Mouse (Mus musculus) CH12.LX (cell line): ENCODE results near the gene Scn4a. TPM values are rescaled to one million over a fixed set of nuclear protein-coding genes. Genes with fewer than 3 reads are reported as not detected.

Source experiments
- DNase-seq: peaks from one replicate; pipeline ENCODE4 v3.0.0-alpha.2; 2013; ENCODE audit errors: extremely low read depth
- H3K27ac ChIP-seq: 2 replicates; pipeline ENCODE4 v1.5.1; 2012; ENCODE audit warnings: low read depth, mild to moderate bottlenecking, control low read depth, moderate library complexity; ENCODE audit not compliant: insufficient read depth
- H3K27me3 ChIP-seq: replicated peaks from 2 replicates; pipeline ENCODE3; 2012; ENCODE audit warnings: inconsistent platforms
- H3K36me3 ChIP-seq, 2 experiments: replicated peaks in 1 of 2; 2 replicates each; pipeline versions ENCODE3 to v1.6.1; 2012; ENCODE audit warnings: inconsistent platforms in 1 of 2, low read length in 1 of 2, mild to moderate bottlenecking in 1 of 2, mixed read lengths in 1 of 2, moderate library complexity in 1 of 2; ENCODE audit not compliant: control insufficient read depth in 1 of 2, insufficient read depth in 1 of 2
- H3K4me1 ChIP-seq, 2 experiments: 2 replicates each; pipeline ENCODE4 v1.6.1; 2012; ENCODE audit warnings: inconsistent platforms in 1 of 2, moderate library complexity in 1 of 2; ENCODE audit not compliant: insufficient read depth in 2 of 2, control insufficient read depth in 1 of 2
- H3K4me2 ChIP-seq: 2 replicates; pipeline ENCODE4 v1.6.1; 2012; ENCODE audit warnings: low read depth, mild to moderate bottlenecking, control low read depth; ENCODE audit not compliant: poor library complexity, insufficient read depth, severe bottlenecking
- H3K4me3 ChIP-seq, 3 experiments: fragments of 150-350 bp in 1 of 3; sonication (generic) in 1 of 3; replicated peaks in 1 of 3; 2 replicates each; pipeline versions ENCODE3 to v1.5.1; 2011 to 2012; ENCODE audit warnings: low read depth in 2 of 3, low read length in 2 of 3, mild to moderate bottlenecking in 2 of 3, moderate library complexity in 2 of 3, control low read depth in 1 of 3, improper control_type of control experiment in 1 of 3, inconsistent platforms in 1 of 3, mixed read lengths in 1 of 3; ENCODE audit not compliant: poor library complexity in 1 of 3
- H3K79me2 ChIP-seq: replicated peaks from 2 replicates; pipeline ENCODE4 v1.6.1; 2012; ENCODE audit warnings: mild to moderate bottlenecking, moderate library complexity; ENCODE audit not compliant: control insufficient read depth, poor library complexity, insufficient read depth, severe bottlenecking; ENCODE audit errors: extremely low read depth
- H3K9ac ChIP-seq: 2 replicates; pipeline ENCODE4 v1.6.1; 2012; ENCODE audit warnings: low read depth, mild to moderate bottlenecking, control low read depth, moderate library complexity; ENCODE audit not compliant: insufficient read depth
- H3K9me3 ChIP-seq: replicated peaks from 2 replicates; pipeline ENCODE3; 2012; ENCODE audit warnings: low read length, inconsistent platforms, mixed read lengths
- BHLHE40 ChIP-seq: IDR thresholded peaks from 2 replicates; pipeline ENCODE4 v1.6.1; 2011; ENCODE audit warnings: mild to moderate bottlenecking, low read depth, low read length, improper control_type of control experiment
- CHD1 ChIP-seq: IDR thresholded peaks from 2 replicates; pipeline ENCODE4 v1.6.1; 2012; ENCODE audit warnings: low read depth, low read length, improper control_type of control experiment, inconsistent platforms
- CHD2 ChIP-seq: IDR thresholded peaks from 2 replicates; pipeline ENCODE4 v1.6.1; 2011; ENCODE audit warnings: low read length, improper control_type of control experiment
- CTCF ChIP-seq, 2 experiments: IDR thresholded peaks in 1 of 2; conservative IDR thresholded peaks in 1 of 2; 2 replicates each; pipeline ENCODE4 v1.5.1; 2011 to 2012; ENCODE audit warnings: low read depth in 2 of 2, low read length in 2 of 2, improper control_type of control experiment in 1 of 2, inconsistent platforms in 1 of 2, mild to moderate bottlenecking in 1 of 2, moderate library complexity in 1 of 2
- E2F4 ChIP-seq: IDR thresholded peaks from 2 replicates; pipeline ENCODE4 v1.6.1; 2011; ENCODE audit warnings: low read depth, low read length, improper control_type of control experiment; ENCODE audit not compliant: insufficient replicate concordance
- ELF1 ChIP-seq: IDR thresholded peaks from 2 replicates; pipeline ENCODE4 v1.6.1; 2014; ENCODE audit warnings: low read depth, mild to moderate bottlenecking, inconsistent platforms, low read length, improper control_type of control experiment
- EP300 ChIP-seq: IDR thresholded peaks from 2 replicates; pipeline ENCODE4 v1.6.1; 2011; ENCODE audit warnings: low read length, improper control_type of control experiment
- HCFC1 ChIP-seq: IDR thresholded peaks from 2 replicates; pipeline ENCODE4 v1.6.1; 2012; ENCODE audit warnings: low read depth, mild to moderate bottlenecking, inconsistent platforms, low read length, improper control_type of control experiment
- IRF4 ChIP-seq: IDR thresholded peaks from 2 replicates; pipeline ENCODE4 v1.6.1; 2014; ENCODE audit warnings: low read depth, mild to moderate bottlenecking, inconsistent platforms, low read length, improper control_type of control experiment
- JUND ChIP-seq: conservative IDR thresholded peaks from 2 replicates; pipeline ENCODE4 v1.6.1; 2011; ENCODE audit warnings: low read depth, low read length, improper control_type of control experiment
- MAFK ChIP-seq: IDR thresholded peaks from 2 replicates; pipeline ENCODE4 v1.6.1; 2011; ENCODE audit warnings: low read length, improper control_type of control experiment; ENCODE audit not compliant: insufficient replicate concordance
- MAX ChIP-seq: IDR thresholded peaks from 2 replicates; pipeline ENCODE4 v1.6.1; 2011; ENCODE audit warnings: low read length, improper control_type of control experiment
- MEF2A ChIP-seq: IDR thresholded peaks from 2 replicates; pipeline ENCODE4 v1.6.1; 2014; ENCODE audit warnings: low read depth, mild to moderate bottlenecking, inconsistent platforms, low read length, improper control_type of control experiment, borderline replicate concordance
- MXI1 ChIP-seq: IDR thresholded peaks from 2 replicates; pipeline ENCODE4 v1.6.1; 2011; ENCODE audit warnings: mild to moderate bottlenecking, low read depth, low read length, improper control_type of control experiment
- MYC ChIP-seq: IDR thresholded peaks from 2 replicates; pipeline ENCODE4 v1.6.1; 2011; ENCODE audit warnings: low read depth, mild to moderate bottlenecking, improper control_type of control experiment, low read length
- NELFE ChIP-seq: IDR thresholded peaks from 2 replicates; pipeline ENCODE4 v1.6.1; 2011; ENCODE audit warnings: low read depth, low read length, improper control_type of control experiment
- PAX5 ChIP-seq: IDR thresholded peaks from 2 replicates; pipeline ENCODE4 v1.6.1; 2012; ENCODE audit warnings: low read length, inconsistent platforms, mixed read lengths
- POLR2A ChIP-seq: IDR thresholded peaks from 2 replicates; pipeline ENCODE4 v1.6.1; 2011; ENCODE audit warnings: low read depth, mild to moderate bottlenecking, improper control_type of control experiment, low read length
- RAD21 ChIP-seq: IDR thresholded peaks from 2 replicates; pipeline ENCODE4 v1.6.1; 2011; ENCODE audit warnings: low read depth, mild to moderate bottlenecking, low read length, improper control_type of control experiment, moderate library complexity
- RCOR1 ChIP-seq: conservative IDR thresholded peaks from 2 replicates; pipeline ENCODE4 v1.6.1; 2012; ENCODE audit warnings: low read depth, mild to moderate bottlenecking, inconsistent platforms, low read length, improper control_type of control experiment
- SIN3A ChIP-seq: IDR thresholded peaks from 2 replicates; pipeline ENCODE4 v1.6.1; 2012; ENCODE audit warnings: low read length, improper control_type of control experiment, inconsistent platforms
- TBP ChIP-seq: conservative IDR thresholded peaks from 2 replicates; pipeline ENCODE4 v1.6.1; 2011; ENCODE audit warnings: low read depth, low read length, improper control_type of control experiment
- TCF12 ChIP-seq: IDR thresholded peaks from 2 replicates; pipeline ENCODE4 v1.6.1; 2014; ENCODE audit warnings: low read depth, mild to moderate bottlenecking, inconsistent platforms, low read length, improper control_type of control experiment
- UBTF ChIP-seq: IDR thresholded peaks from 2 replicates; pipeline ENCODE4 v1.6.1; 2012; ENCODE audit warnings: low read depth, mild to moderate bottlenecking, inconsistent platforms, low read length, improper control_type of control experiment, moderate library complexity
- USF1 ChIP-seq: IDR thresholded peaks from 2 replicates; pipeline ENCODE4 v1.6.1; 2014; ENCODE audit warnings: low read depth, mild to moderate bottlenecking, inconsistent platforms, low read length, improper control_type of control experiment
- USF2 ChIP-seq: conservative IDR thresholded peaks from 2 replicates; pipeline ENCODE4 v1.6.1; 2011; ENCODE audit warnings: low read depth, low read length, improper control_type of control experiment
- ZC3H11A ChIP-seq: IDR thresholded peaks from 2 replicates; pipeline ENCODE4 v1.6.1; 2012; ENCODE audit warnings: low read depth, mild to moderate bottlenecking, inconsistent platforms, low read length, improper control_type of control experiment
- ZKSCAN1 ChIP-seq: IDR thresholded peaks from 2 replicates; pipeline ENCODE4 v1.6.1; 2012; ENCODE audit warnings: low read depth, inconsistent platforms, low read length, improper control_type of control experiment, borderline replicate concordance
- ZMIZ1 ChIP-seq: IDR thresholded peaks from 2 replicates; pipeline ENCODE4 v1.6.1; 2012; ENCODE audit warnings: low read depth, mild to moderate bottlenecking, inconsistent platforms, low read length, improper control_type of control experiment
- ZNF384 ChIP-seq: IDR thresholded peaks from 2 replicates; pipeline ENCODE4 v1.6.1; 2012; ENCODE audit warnings: low read depth, low read length, improper control_type of control experiment, inconsistent platforms
- dilution Hi-C: fragments of 300-500 bp; cut with MboI; formaldehyde crosslinking; loops from 2 replicates; pipeline ENCODE4 v1.14.3; 2020; ENCODE audit warnings: low sequenced_read_pairs; ENCODE audit not compliant: extremely low pct_unique_long_range_greater_than_20kb, extremely low pct_ligation_motif_present
- in situ Hi-C: fragments of 300-500 bp; cut with MboI; formaldehyde crosslinking; loops from 3 replicates; pipeline ENCODE4 v1.14.3; 2019; ENCODE audit warnings: low sequenced_read_pairs, low pct_ligation_motif_present, low pct_unique_long_range_greater_than_20kb, mixed read lengths
- polyA plus RNA-seq: library from polyadenylated mRNA; unstranded; fragments of >175 nt; gene quantifications from 2 replicates; pipeline ENCODE4 v1.2.1, GENCODE M21; 2012; ENCODE audit warnings: low read depth; ENCODE audit not compliant: insufficient read length
- total RNA-seq, 2 experiments: library from RNA; depleted of rRNA; stranded (reverse); fragments of 300-350 nt in 1 of 2; fragments of >200 nt in 1 of 2; gene quantifications; 2 replicates each; pipeline ENCODE4 v1.2.3; 2012 to 2014

Gene Scn4a
- total and polyA plus RNA-seq, 3 experiments, result 0.55 to 0.97 (median 0.64) TPM

DNA sequence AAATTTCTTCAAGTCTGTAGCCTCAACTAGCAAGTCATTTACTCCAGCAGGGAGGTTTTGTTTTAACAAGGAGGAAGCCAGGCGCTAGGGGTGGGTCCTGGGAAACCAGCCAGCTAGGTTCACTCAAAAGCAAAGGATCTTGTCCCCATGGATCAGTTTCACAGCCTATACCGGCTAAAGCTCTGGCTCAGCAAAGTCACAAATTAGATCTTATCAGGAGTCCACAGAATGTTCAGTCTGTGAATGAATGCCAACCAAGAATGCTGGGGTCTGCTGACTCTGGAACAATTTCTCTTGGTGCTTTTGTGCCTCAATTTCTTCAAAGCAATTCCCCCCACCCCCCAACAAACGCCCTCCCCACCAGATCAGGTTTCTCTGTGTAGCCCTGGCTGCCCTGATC lies 36.5 kb upstream of the Scn4a start:
- no peak for DNase-seq
- TF ChIP-seq JUND, result no peak
- TF ChIP-seq BHLHE40, result no peak
- no peak for TF ChIP-seq CHD2
- no peak for TF ChIP-seq NELFE
- no peak for TF ChIP-seq MAX
- TF ChIP-seq CTCF (conservative IDR thresholded peaks at IDR 0.05 in 1 of 2, IDR thresholded peaks at IDR 0.05 in 1 of 2; ENCODE audit: low read depth in 2 of 2, low read length in 2 of 2), result no peak
- no peak for TF ChIP-seq MYC
- TF ChIP-seq UBTF, result no peak
- TF ChIP-seq USF1, result no peak
- TF ChIP-seq ZMIZ1, result no peak
- no peak for TF ChIP-seq ZKSCAN1
- TF ChIP-seq TBP, result no peak

GRCm38 (mm10) chr11:106387791-106388216 lies 34.7 kb upstream of the Scn4a start, which contains the start of gene Icam2:
Icam2 (minus strand) TSS chr11:106388075.
- H3K4me1 ChIP-seq, result peaks cover 7 to 40% of the 10 kb centered on the region in 2 experiments; a peak in 3 of 4 replicates
- dilution Hi-C loops, result no loop called here
- peak within 1 kb of the TSS; percentile 91 for H3K27ac ChIP-seq
- no peaks in the 10 kb centered on the region for H3K27me3 ChIP-seq
- peak within 1 kb of the TSS; percentile 70 to 93 (median 90) for H3K4me3 ChIP-seq
- peak within 1 kb of the TSS; percentile 94 for H3K4me2 ChIP-seq
- DNase-seq, result peak; percentile 87
- no peaks in the 10 kb centered on the region; the same call in 1 of the 2 replicates for H3K79me2 ChIP-seq
- peak within 1 kb of the TSS; percentile 97 for H3K9ac ChIP-seq
- no peaks in the 10 kb centered on the region for H3K9me3 ChIP-seq
- in situ Hi-C loops, result no loop called here
- peaks cover 5 to 35% of the 10 kb centered on the region in 2 experiments for H3K36me3 ChIP-seq
- TF ChIP-seq PAX5, result no peak
- peak; percentile 35; the same call in 1 of the 2 replicates for TF ChIP-seq RCOR1
- no peak for TF ChIP-seq UBTF
- TF ChIP-seq ZMIZ1, result no peak
- TF ChIP-seq SIN3A, result peak; percentile 94
- peak; percentile 99 for TF ChIP-seq MYC
- no peak; the same call in none of the 2 replicates for TF ChIP-seq ELF1
- no peak for TF ChIP-seq CTCF (conservative IDR thresholded peaks at IDR 0.05 in 1 of 2, IDR thresholded peaks at IDR 0.05 in 1 of 2; ENCODE audit: low read depth in 2 of 2, low read length in 2 of 2)
- peak; percentile 86 for TF ChIP-seq TBP
- TF ChIP-seq USF2, result peak; percentile 89
- peak; percentile 97 for TF ChIP-seq BHLHE40
- TF ChIP-seq MXI1, result peak; percentile 93
- peak; percentile 48; the same call in 1 of the 2 replicates for TF ChIP-seq HCFC1
- TF ChIP-seq POLR2A, result peak; percentile 90
- no peak; the same call in 1 of the 2 replicates for TF ChIP-seq CHD1
- TF ChIP-seq ZNF384, result no peak
- TF ChIP-seq USF1, result peak; percentile 85
- TF ChIP-seq NELFE, result peak; percentile 85
- TF ChIP-seq E2F4, result no peak
- TF ChIP-seq EP300, result peak; percentile 60; the same call in 1 of the 2 replicates
- TF ChIP-seq ZC3H11A, result no peak
- TF ChIP-seq MEF2A, result 0 out of 2 replicates have a peak, but pooled peaks have one; percentile 36
- 0 out of 2 replicates have a peak, but pooled peaks have one; percentile 22 for TF ChIP-seq IRF4
- no peak for TF ChIP-seq JUND
- TF ChIP-seq CHD2, result no peak
- no peak for TF ChIP-seq RAD21
- TF ChIP-seq MAX, result peak; percentile 98
- TF ChIP-seq MAFK, result no peak
- TF ChIP-seq TCF12, result peak; percentile 63

More for the DNA sequence above, 36.5 kb upstream of the Scn4a start:
- Histone ChIP-seq H3K36me3 (peaks cover 14 to 36% of the 10 kb centered on the region in 2 experiments), H3K9ac (no peak overlapping the region), H3K4me2 (no peak overlapping the region), H3K27me3 (no peaks in the 10 kb centered on the region), H3K4me3 (no peak overlapping the region), H3K27ac (no peak overlapping the region), H3K9me3 (no peaks in the 10 kb centered on the region), H3K79me2 (no peaks in the 10 kb centered on the region; the same call in 1 of the 2 replicates), H3K4me1 (peaks cover 7 to 35% of the 10 kb centered on the region in 2 experiments; a peak in 3 of 4 replicates)
- dilution Hi-C loops (no loop called here), in situ Hi-C loops (loop anchor here (5.0 kb wide), 1 partner anchor 62 kb away; no protein-coding TSS in a partner anchor)
